Mouse (Mus musculus): ENCODE measurements around the gene Ovol1.

DNA sequence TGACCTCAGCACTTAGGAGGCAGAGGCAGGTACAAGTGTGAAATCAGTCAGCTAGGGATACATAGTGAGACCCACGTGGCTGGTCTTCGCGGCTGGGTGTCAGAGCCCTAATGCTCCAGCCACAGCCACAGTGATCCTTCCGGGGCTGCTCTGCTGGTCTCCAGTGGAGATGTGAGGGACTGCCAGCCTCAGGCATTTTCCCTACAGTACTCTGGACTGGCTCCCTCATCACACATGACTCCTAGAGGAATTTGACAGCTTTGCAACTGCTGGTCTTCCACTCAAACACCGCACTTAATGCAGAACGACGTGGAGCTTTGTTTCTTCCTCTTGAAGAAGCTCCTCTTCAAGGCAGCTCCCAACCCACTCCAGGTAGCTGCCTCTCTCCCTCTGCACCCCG is 45.8 kb upstream of the Ovol1 start:
- TF ChIP-seq CTCF (conservative IDR thresholded peaks at IDR 0.05; ENCODE audit: low read length) (no peak), NANOG (IDR thresholded peaks at IDR 0.05; ENCODE audit: borderline replicate concordance, low read length) (no peak), POU5F1 (IDR thresholded peaks at IDR 0.05; ENCODE audit: borderline replicate concordance, low read length) (no peak)

Data from E14TG2a.4 (cell line).